Mouse (Mus musculus) erythroblast, embryonic 14.5 days (primary cell): Measurements from ENCODE around the gene Anapc10.

Source experiments
- GATA1 ChIP-seq: IDR thresholded peaks from 2 replicates; pipeline ENCODE4 v1.6.1; 2012; ENCODE audit warnings: low read length, inconsistent platforms, mixed read lengths
- TAL1 ChIP-seq: IDR thresholded peaks from 3 replicates; pipeline ENCODE4 v1.6.1; 2012; ENCODE audit warnings: low read length, inconsistent platforms, mixed read lengths

GRCm38 (mm10) chr8:79711064-79711961 is at the start of gene Anapc10, which contains the start of gene Abce1:
- TF ChIP-seq GATA1 (no peak), TAL1 (no peak)
